Mouse (Mus musculus) embryonic facial prominence, embryonic 14.5 days (tissue): ENCODE measurements around the gene Hal. TPM values are rescaled to one million over a fixed set of nuclear protein-coding genes. Genes with fewer than 3 reads are reported as not detected.
A peak's percentile ranks its signal among the peaks of the same experiment; 100 is the strongest.

Experiments used
- ATAC-seq: fragments of 200-750 bp; cut with Nextera tagmentation; 2 replicates; pipeline ENCODE4 v1.8.0; 2017; ENCODE audit warnings: low read depth, moderate number of reproducible peaks, moderate TSS enrichment
- DNase-seq: peaks from one replicate; pipeline ENCODE4 v3.0.0-alpha.2; 2015; ENCODE audit warnings: low spot score
- H3K27ac ChIP-seq: fragments of 300-500 bp; sonication (generic); replicated peaks from 2 replicates; pipeline ENCODE4 v1.5.1; 2014; ENCODE audit warnings: low read depth, mild to moderate bottlenecking, low read length, moderate library complexity
- H3K27me3 ChIP-seq: fragments of 300-500 bp; sonication (generic); replicated peaks from 2 replicates; pipeline ENCODE4 v1.6.1; 2014; ENCODE audit warnings: low read length; ENCODE audit not compliant: control insufficient read depth, insufficient read depth
- H3K36me3 ChIP-seq: fragments of 300-500 bp; sonication (generic); 2 replicates; pipeline ENCODE4 v1.6.1; 2014; ENCODE audit warnings: low read length, mixed read lengths; ENCODE audit not compliant: control insufficient read depth, insufficient read depth
- H3K4me1 ChIP-seq: fragments of 300-500 bp; sonication (generic); 2 replicates; pipeline ENCODE4 v1.6.1; 2014; ENCODE audit warnings: antibody characterized with exemption, low read length; ENCODE audit not compliant: control insufficient read depth, insufficient read depth
- H3K4me2 ChIP-seq: fragments of 300-500 bp; sonication (generic); 2 replicates; pipeline ENCODE4 v1.6.1; 2014; ENCODE audit warnings: low read depth, mild to moderate bottlenecking, low read length, moderate library complexity, mixed read lengths
- H3K4me3 ChIP-seq: fragments of 300-500 bp; sonication (generic); 2 replicates; pipeline ENCODE4 v1.5.1; 2014; ENCODE audit warnings: low read depth, mild to moderate bottlenecking, low read length
- H3K9ac ChIP-seq: fragments of 300-500 bp; sonication (generic); 2 replicates; pipeline ENCODE4 v1.6.1; 2014; ENCODE audit warnings: low read depth, mild to moderate bottlenecking, low read length, moderate library complexity, mixed read lengths
- H3K9me3 ChIP-seq: fragments of 300-500 bp; sonication (generic); 2 replicates; pipeline ENCODE4 v1.6.1; 2016; ENCODE audit warnings: low read length; ENCODE audit not compliant: control insufficient read depth
- WGBS: fragments of 180-500 bp; shearing (Covaris S2); extraction: QIAGEN DNeasy Blood & Tissue Kit; methylation state at CpG from one replicate; pipeline ENCODE4 v1.1.7; 2014; 5-methylcytosine and 5-hydroxymethylcytosine counted together
- polyA plus RNA-seq: library from polyadenylated mRNA; unstranded; fragments of >200 nt; fragmentation: Nextera tagmentation; extraction: Ambion mirVana; gene quantifications from 2 replicates; pipeline ENCODE4 v1.2.1, GENCODE M21; 2014

Hal gene
- polyA plus RNA-seq, 1 experiment from 2014 or later, result 0.61 TPM

DNA sequence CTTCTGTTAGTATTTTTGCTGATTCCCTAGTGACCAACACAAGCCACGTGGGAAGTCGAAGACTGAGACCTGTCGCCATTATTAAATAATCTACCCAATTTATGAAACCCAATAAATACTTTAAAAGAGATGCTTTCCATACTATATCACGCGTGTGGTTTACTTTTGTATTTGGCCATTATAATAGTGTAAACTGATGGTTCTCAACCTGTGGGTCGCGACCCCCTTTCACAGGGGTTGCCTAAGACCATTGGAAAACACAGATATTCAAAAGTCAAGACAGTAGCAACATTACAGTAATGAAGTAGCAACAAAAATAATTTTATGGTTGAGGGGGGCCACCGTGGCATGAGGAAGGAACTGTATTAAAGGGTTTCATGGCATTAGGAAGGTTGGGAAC is 30.6 kb downstream of the Hal start:
- WGBS, result 94% methylated on average over 8 of the region's 8 CpGs
- ATAC-seq (no peak), DNase-seq (no peak)
- Histone ChIP-seq H3K27me3 (no peaks in the 10 kb centered on the region), H3K9ac (no peak overlapping the region), H3K4me3 (no peak overlapping the region), H3K4me2 (no peak overlapping the region), H3K27ac (no peak overlapping the region), H3K4me1 (no peaks in the 10 kb centered on the region; the same call in 1 of the 2 replicates), H3K9me3 (no peaks in the 10 kb centered on the region), H3K36me3 (no peaks in the 10 kb centered on the region)

DNA sequence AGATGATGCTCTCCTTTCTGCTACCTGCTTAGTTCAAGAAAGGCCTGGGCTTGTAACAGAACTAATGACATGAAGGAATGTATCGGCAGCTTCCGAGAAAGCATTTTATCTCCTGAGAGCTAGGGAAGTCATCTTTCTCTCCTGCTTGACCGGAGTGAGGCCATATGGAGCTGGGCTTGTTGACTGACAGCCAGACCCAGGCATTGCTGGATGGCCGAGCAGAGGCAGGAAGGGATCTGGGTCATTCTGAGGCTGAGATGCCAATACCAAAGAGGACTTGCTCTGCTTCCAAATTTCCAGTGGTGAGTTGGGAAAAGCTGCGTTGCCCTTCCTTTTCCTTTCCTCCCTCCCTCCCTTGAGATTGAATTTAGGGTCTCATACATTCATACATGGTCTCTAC is 31.2 kb downstream of the Hal start:
- Histone ChIP-seq H3K27me3 (no peaks in the 10 kb centered on the region), H3K9me3 (no peaks in the 10 kb centered on the region), H3K9ac (no peak overlapping the region), H3K4me2 (no peak overlapping the region), H3K4me1 (no peaks in the 10 kb centered on the region; the same call in 1 of the 2 replicates), H3K36me3 (no peaks in the 10 kb centered on the region), H3K27ac (no peak overlapping the region), H3K4me3 (no peak overlapping the region)
- DNase-seq (no peak), ATAC-seq (no peak)
- 75% methylated on average over 5 of the region's 5 CpGs for WGBS

- no peak overlapping the region for H3K4me3 ChIP-seq
- no peak overlapping the region for H3K9ac ChIP-seq
- H3K27ac ChIP-seq, result no peak overlapping the region
- no peaks in the 10 kb centered on the region for H3K9me3 ChIP-seq
- H3K36me3 ChIP-seq, result no peaks in the 10 kb centered on the region
- H3K27me3 ChIP-seq, result no peaks in the 10 kb centered on the region
- 64% methylated on average over 4 of the region's 4 CpGs for WGBS
- no peaks in the 10 kb centered on the region; the same call in 1 of the 2 replicates for H3K4me1 ChIP-seq
- no peak overlapping the region for H3K4me2 ChIP-seq
- ATAC-seq (no peak), DNase-seq (no peak)
Observed at GRCm38 (mm10) chr10:93520994-93521393, 32.4 kb downstream of the Hal start.

DNA sequence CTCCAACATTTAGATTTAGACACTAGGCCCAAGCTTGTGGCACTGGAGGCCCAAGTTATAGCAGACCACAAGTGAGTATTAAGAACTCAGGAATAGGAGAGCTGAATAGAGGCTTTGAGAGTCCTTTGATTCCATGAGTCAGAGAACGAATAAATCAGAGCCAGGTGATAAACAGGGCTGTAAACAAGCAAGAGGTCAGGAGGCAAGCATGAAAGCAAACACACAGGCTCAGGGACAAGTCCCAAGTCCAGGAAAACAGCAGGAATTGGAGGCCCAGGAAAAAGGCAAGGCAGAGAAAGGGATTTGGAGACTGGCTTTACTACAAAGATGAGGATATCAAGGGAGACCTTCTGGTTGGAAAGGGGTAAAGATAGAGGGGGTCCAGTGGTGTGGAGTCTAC is 36.8 kb downstream of the Hal start:
- no peak overlapping the region for H3K4me3 ChIP-seq
- 0 out of 2 replicates have a peak, but pooled peaks cover 4% of the 10 kb centered on the region for H3K9me3 ChIP-seq
- H3K27ac ChIP-seq, result no peak overlapping the region
- H3K4me2 ChIP-seq, result no peak overlapping the region
- no peaks in the 10 kb centered on the region for H3K27me3 ChIP-seq
- WGBS, result 77% methylated on average over 1 of the region's 1 CpGs
- no peak overlapping the region for H3K9ac ChIP-seq
- ATAC-seq (no peak), DNase-seq (no peak)
- H3K36me3 ChIP-seq, result no peaks in the 10 kb centered on the region
- no peaks in the 10 kb centered on the region; the same call in 1 of the 2 replicates for H3K4me1 ChIP-seq

DNA sequence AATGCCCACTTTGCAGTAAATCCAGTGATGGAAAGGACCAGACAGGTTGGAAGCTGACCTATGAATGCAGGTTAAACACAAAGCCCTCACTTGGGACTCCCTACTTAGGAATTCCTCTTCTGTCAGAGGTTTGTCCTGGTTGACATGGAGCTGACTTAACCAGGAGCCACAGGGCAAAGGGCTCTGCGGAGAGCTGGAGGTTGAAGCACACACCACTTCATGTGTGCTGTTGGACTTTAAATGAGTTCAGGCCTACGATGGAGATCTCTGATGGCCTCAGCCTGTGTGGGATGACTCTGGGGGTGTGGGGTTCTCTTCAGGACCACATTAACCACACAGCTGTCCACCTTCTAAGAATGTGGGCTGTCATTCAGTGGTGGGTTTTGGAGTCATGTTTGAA is 49.7 kb downstream of the Hal start:
- WGBS, result 78% methylated on average over 2 of the region's 2 CpGs
- Histone ChIP-seq H3K9ac (no peak overlapping the region), H3K36me3 (no peaks in the 10 kb centered on the region), H3K9me3 (no peaks in the 10 kb centered on the region), H3K4me2 (no peak overlapping the region), H3K4me1 (peaks cover 6% of the 10 kb centered on the region), H3K27ac (no peak overlapping the region), H3K4me3 (no peak overlapping the region), H3K27me3 (peaks cover 11% of the 10 kb centered on the region)
- ATAC-seq (no peak), DNase-seq (no peak)

DNA sequence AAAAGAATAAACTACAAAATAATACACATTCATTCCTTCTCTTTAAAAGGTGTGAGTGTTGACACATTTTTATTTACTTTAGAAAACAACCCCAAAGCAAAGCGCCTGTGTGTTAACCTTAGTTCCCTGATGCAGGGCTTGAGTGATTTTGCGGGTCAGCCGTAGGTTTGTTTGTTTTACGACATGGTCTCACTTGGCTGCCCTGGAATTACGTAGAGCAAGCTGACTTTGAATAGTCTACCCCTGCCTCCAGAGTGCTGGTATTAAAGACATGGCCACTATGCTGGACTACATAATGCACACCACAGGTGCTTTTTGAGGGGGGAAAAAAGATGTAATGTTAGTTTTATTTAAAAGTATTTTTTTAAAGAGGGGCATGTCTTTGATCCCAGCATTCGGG is 50.2 kb downstream of the Hal start:
- no peaks in the 10 kb centered on the region for H3K36me3 ChIP-seq
- H3K9me3 ChIP-seq, result no peaks in the 10 kb centered on the region
- WGBS, result 66% methylated on average over 6 of the region's 6 CpGs
- DNase-seq (no peak), ATAC-seq (no peak)
- H3K27me3 ChIP-seq, result peaks cover 11% of the 10 kb centered on the region
- H3K9ac ChIP-seq, result no peak overlapping the region
- no peak overlapping the region for H3K4me3 ChIP-seq
- no peak overlapping the region for H3K27ac ChIP-seq
- H3K4me2 ChIP-seq, result no peak overlapping the region
- H3K4me1 ChIP-seq, result peaks cover 6% of the 10 kb centered on the region

GRCm38 (mm10) chr10:93539775-93540430 is 51.3 kb downstream of the Hal start, which contains the start of gene Amdhd1:
Gene Amdhd1, minus strand, starts transcription at chr10:93540033.
- WGBS, result 3% methylated on average over 34 of the region's 35 CpGs
- peak; percentile 97 for ATAC-seq

DNA sequence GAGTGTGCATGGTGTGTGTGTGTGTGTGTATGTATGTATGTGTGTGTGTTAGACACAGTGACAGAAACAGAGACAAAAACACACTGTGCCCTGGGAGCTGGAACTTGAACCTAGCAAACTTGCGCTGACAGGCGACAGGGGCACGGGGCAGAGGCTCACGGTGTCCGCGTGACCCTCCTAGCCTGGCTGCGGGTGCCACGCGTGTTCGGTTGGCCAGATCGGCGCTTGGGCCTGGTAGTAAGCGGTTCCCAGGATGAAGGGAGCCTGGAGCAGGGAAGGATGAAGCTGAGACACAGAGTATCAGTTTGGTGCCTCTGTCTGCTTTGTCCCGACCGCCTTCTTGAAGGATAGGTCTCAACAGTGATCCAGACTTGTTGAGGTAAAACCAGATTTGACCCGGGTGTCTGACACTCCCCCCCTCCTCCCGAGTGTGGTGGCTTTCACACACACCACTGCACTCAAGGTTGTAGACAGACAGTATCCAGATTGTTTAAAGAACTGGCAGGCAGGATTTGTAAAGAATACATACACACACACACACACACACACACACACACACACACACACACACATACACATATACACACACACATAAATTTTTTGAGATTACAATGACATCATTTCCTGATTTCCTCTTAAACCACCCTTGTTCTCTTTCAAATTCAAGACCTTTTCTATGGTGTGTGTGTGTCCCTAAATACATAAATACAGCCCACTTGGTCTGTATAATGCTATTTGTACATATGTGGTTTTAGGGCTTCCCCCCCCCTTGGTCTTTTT is 52.1 kb downstream of the Hal start, which contains the start of gene Ccdc38:
Gene Ccdc38, plus strand, starts transcription at position 202 of the 780 bp plus-strand sequence.
- Histone ChIP-seq H3K9me3 (no peaks in the 10 kb centered on the region), H3K4me1 (peaks cover 6% of the 10 kb centered on the region), H3K27me3 (peaks cover 5% of the 10 kb centered on the region; the same call in 1 of the 2 replicates), H3K4me3 (peak within 1 kb of the TSS; percentile 42), H3K36me3 (no peaks in the 10 kb centered on the region), H3K9ac (peak within 1 kb of the TSS; percentile 50), H3K27ac (no peak within 1 kb of the TSS), H3K4me2 (peak within 1 kb of the TSS; percentile 90)
- ATAC-seq (no peak), DNase-seq (no peak)
- 69% methylated on average over 17 of the region's 17 CpGs for WGBS

More at GRCm38 (mm10) chr10:93539775-93540430, 51.3 kb downstream of the Hal start, which contains the start of gene Amdhd1:
- peak within 1 kb of the TSS; percentile 90 for H3K4me2 ChIP-seq
- H3K4me3 ChIP-seq, result peak within 1 kb of the TSS; percentile 42
- no peaks in the 10 kb centered on the region for H3K36me3 ChIP-seq
- H3K4me1 ChIP-seq, result peaks cover 6% of the 10 kb centered on the region
- H3K9ac ChIP-seq, result peak within 1 kb of the TSS; percentile 50
- no peaks in the 10 kb centered on the region for H3K9me3 ChIP-seq
- H3K27me3 ChIP-seq, result peaks cover 5% of the 10 kb centered on the region; the same call in 1 of the 2 replicates
- H3K27ac ChIP-seq, result no peak within 1 kb of the TSS
- DNase-seq, result peak; percentile 91
